10 mouse cellular contexts compared by ENCODE assay signal in the genomic region with DNA sequence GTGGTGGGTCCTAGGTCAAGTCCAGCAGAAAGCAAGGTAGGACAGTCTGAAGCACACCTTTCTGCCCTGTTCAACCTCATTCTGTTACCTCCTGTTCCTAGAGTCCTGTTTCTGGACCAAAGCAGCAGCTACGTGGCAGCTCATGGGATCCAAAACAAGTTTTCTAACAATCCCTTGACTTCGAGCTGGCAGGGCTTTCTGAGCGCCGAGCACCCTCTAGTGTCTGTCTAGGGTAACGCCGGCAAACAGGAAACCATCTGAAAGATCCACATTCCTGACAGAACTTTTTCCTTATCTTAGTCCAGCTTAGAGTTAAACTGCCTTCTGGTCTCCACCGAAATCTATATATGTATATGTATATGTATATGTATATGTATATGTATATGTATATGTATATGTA. TPM values are rescaled to one million over a fixed set of nuclear protein-coding genes. Genes with fewer than 3 reads are reported as not detected.
DNase-seq lines count a peak whose midpoint lies in the region; ATAC-seq and TF ChIP-seq lines count a peak whose summit lies in the region.
"Had no signal": no experiment of that assay in that cellular context is flagged by ENCODE, and none has a peak within 500 bp of the region (broad histone marks: within the 10 kb centered on the region; RNA-seq: fewer than 3 reads in every experiment).

No protein-coding gene starts in this region.

- intact Hi-C loops in gastrocnemius, adult 2 months (cut with DNase I): no loop called here

- no peak overlapping the region for H3K4me2 ChIP-seq in liver, postnatal 0 days (ENCODE audit: low read depth, low read length)
- H3K4me2 ChIP-seq: limb, embryonic 15.5 days had no signal

- no peak for TF ChIP-seq EP300 in liver, postnatal 0 days (IDR thresholded peaks at IDR 0.05; ENCODE audit: low read depth)

- peaks cover 20% of the 10 kb centered on the region for H3K27me3 ChIP-seq in liver, postnatal 0 days (ENCODE audit: insufficient read depth, low read length)

- no peaks in the 10 kb centered on the region for H3K9me3 ChIP-seq in liver, postnatal 0 days (ENCODE audit: low read length)
- H3K9me3 ChIP-seq: limb, embryonic 15.5 days had no signal

- H3K36me3 ChIP-seq in liver, postnatal 0 days (replicated peaks; ENCODE audit: insufficient read depth, low read length): no peaks in the 10 kb centered on the region
- H3K36me3 ChIP-seq: limb, embryonic 15.5 days had no signal

- no peak overlapping the region for H3K4me3 ChIP-seq in gastrocnemius, adult 2 months
- H3K4me3 ChIP-seq in liver, postnatal 0 days (ENCODE audit: low read depth, low read length): no peak overlapping the region
- H3K4me3 ChIP-seq: limb, embryonic 15.5 days had no signal

- WGBS in liver, postnatal 0 days (ENCODE audit: insufficient replicate concordance): under 1% methylated on average over 7 of the region's 7 CpGs

- peak; percentile 33 for DNase-seq in gastrocnemius, adult 2 months
- DNase-seq in gastrocnemius, postnatal 25 days: no peak
- peak; percentile 52 for DNase-seq in ovary, postnatal 14 days (ENCODE audit: low spot score)
- DNase-seq in ovary, postnatal 10 days (ENCODE audit: low spot score): no peak
- DNase-seq in adrenal gland, postnatal 10 days: peak; percentile 73
- DNase-seq in forelimb bud, embryonic 11.5 days (ENCODE audit: low read depth, low spot score): peak; percentile 67
- peak; percentile 57 for DNase-seq in liver, postnatal 0 days
- DNase-seq in testis, postnatal 10 days (ENCODE audit: low spot score): peak; percentile 70

- peak; percentile 83 for TF ChIP-seq CTCF in gastrocnemius, adult 2 months (IDR thresholded peaks at IDR 0.05)
- TF ChIP-seq CTCF in liver, postnatal 0 days (IDR thresholded peaks at IDR 0.05; ENCODE audit: low read depth): peak; percentile 77

- H3K9ac ChIP-seq in liver, postnatal 0 days (replicated peaks): no peak overlapping the region
- H3K9ac ChIP-seq: limb, embryonic 15.5 days had no signal

- no peaks in the 10 kb centered on the region for H3K4me1 ChIP-seq in liver, postnatal 0 days (ENCODE audit: insufficient read depth)
- H3K4me1 ChIP-seq: limb, embryonic 15.5 days had no signal

- no peak overlapping the region for H3K27ac ChIP-seq in gastrocnemius, adult 2 months
- no peak overlapping the region for H3K27ac ChIP-seq in liver, postnatal 0 days (ENCODE audit: low read depth)
- H3K27ac ChIP-seq: limb, embryonic 15.5 days had no signal

- no peak for ATAC-seq in liver, postnatal 0 days

RNA-seq across cellular contexts. Expression of gene Hoxb9, which starts 31.0 kb away (rescaled TPM):
- under 1 TPM in 1 of 2 experiments, not detected in 1; 0.14 TPM for total RNA-seq in gastrocnemius, adult 2 months (2021)
- total RNA-seq in gastrocnemius, postnatal 25 days (2021): under 1 TPM; 0.15 to 0.19 TPM
- total RNA-seq in adrenal gland, postnatal 10 days (2021): 10 to 100 TPM; 55.7 to 73.6 TPM
- polyA plus RNA-seq in liver, postnatal 0 days (2015; fragmentation: Nextera tagmentation; extraction: Ambion mirVana): not detected in 2 replicates

RNA-seq across cellular contexts. Expression of gene Hoxb8, which starts 41.5 kb away (rescaled TPM):
- total RNA-seq in gastrocnemius, adult 2 months (2021): under 1 TPM; 0.14 to 0.23 TPM
- total RNA-seq in gastrocnemius, postnatal 25 days (2021): under 1 TPM; 0.28 to 0.46 TPM
- total RNA-seq in adrenal gland, postnatal 10 days (2021): 10 to 100 TPM; 38.5 to 44.0 TPM
- not detected in 2 replicates for polyA plus RNA-seq in liver, postnatal 0 days (2015; fragmentation: Nextera tagmentation; extraction: Ambion mirVana)

RNA-seq across cellular contexts. Expression of gene Hoxb13, which starts 46.1 kb away (rescaled TPM):
- total RNA-seq in gastrocnemius, adult 2 months (2021): not detected
- total RNA-seq in gastrocnemius, postnatal 25 days (2021): not detected
- under 1 TPM in 1 of 2 experiments, not detected in 1; 0.12 TPM for total RNA-seq in adrenal gland, postnatal 10 days (2021)
- polyA plus RNA-seq in liver, postnatal 0 days (2015; fragmentation: Nextera tagmentation; extraction: Ambion mirVana): not detected in 2 replicates
- polyA plus RNA-seq: limb, embryonic 15.5 days; stomach, embryonic 14.5 days had no signal

RNA-seq across cellular contexts. Expression of gene Hoxb7, which starts 46.2 kb away (rescaled TPM):
- under 1 TPM; 0.47 to 0.56 TPM for total RNA-seq in gastrocnemius, adult 2 months (2021)
- total RNA-seq in gastrocnemius, postnatal 25 days (2021): 1 to 10 TPM in 1 of 2 experiments, under 1 TPM in 1; 0.28 to 1.1 TPM
- total RNA-seq in adrenal gland, postnatal 10 days (2021): 10 to 100 TPM; 27.3 to 27.7 TPM
- 0.27 and 0.51 TPM in 2 replicates for polyA plus RNA-seq in liver, postnatal 0 days (2015; fragmentation: Nextera tagmentation; extraction: Ambion mirVana)

RNA-seq across cellular contexts. Expression of gene Hoxb6, which starts 52.1 kb away (rescaled TPM):
- under 1 TPM; 0.56 to 0.64 TPM for total RNA-seq in gastrocnemius, adult 2 months (2021)
- total RNA-seq in gastrocnemius, postnatal 25 days (2021): under 1 TPM; 0.31 to 0.62 TPM
- 10 to 100 TPM; 23.6 to 29.8 TPM for total RNA-seq in adrenal gland, postnatal 10 days (2021)
- polyA plus RNA-seq in liver, postnatal 0 days (2015; fragmentation: Nextera tagmentation; extraction: Ambion mirVana): not detected in 2 replicates

Comparison
In these comparisons a context has a peak if more than half of its experiments do, and no peak if none do; other contexts are left out.
1. DNase-seq: peak in gastrocnemius, adult 2 months (single experiment), ovary, postnatal 14 days (single experiment), adrenal gland, postnatal 10 days (single experiment), forelimb bud, embryonic 11.5 days (single experiment), liver, postnatal 0 days (single experiment) and testis, postnatal 10 days (single experiment); none in gastrocnemius, postnatal 25 days (single experiment) and ovary, postnatal 10 days (single experiment).
2. RNA of gene Hoxb9, which starts 31.0 kb away (total RNA-seq): 55.7 to 73.6 TPM in adrenal gland, postnatal 10 days; 0.15 to 0.19 TPM in gastrocnemius, postnatal 25 days and 0.14 TPM in gastrocnemius, adult 2 months; every median in the first group is over 10 times any median in the second.
3. RNA of gene Hoxb8, which starts 41.5 kb away (total RNA-seq): 38.5 to 44.0 TPM in adrenal gland, postnatal 10 days; 0.28 to 0.46 TPM in gastrocnemius, postnatal 25 days and 0.14 to 0.23 TPM in gastrocnemius, adult 2 months; every median in the first group is over 10 times any median in the second.